ENCODE assay signal across 7 mouse cellular contexts in genomic region chr2:49450467-49450866, GRCm38 (mm10). TPM values are rescaled to one million over a fixed set of nuclear protein-coding genes. Genes with fewer than 3 reads are reported as not detected.
DNase-seq lines count a peak whose midpoint lies in the region; ATAC-seq and TF ChIP-seq lines count a peak whose summit lies in the region.

No protein-coding gene starts in this region.

- DNase-seq in limb, embryonic 14.5 days (ENCODE audit: low spot score), result no peak
- DNase-seq in spleen, adult 18-20 months, result no peak
- no peak for DNase-seq in kidney, postnatal 25 days

- no peak for ATAC-seq in megakaryocyte, adult 5-6 weeks (ENCODE audit: poor library complexity, severe bottlenecking)
- ATAC-seq in forebrain, embryonic 12.5 days (ENCODE audit: low FRiP score), result no peak
- ATAC-seq in limb, embryonic 14.5 days (ENCODE audit: low FRiP score, low read depth), result no peak
- ATAC-seq in stomach, embryonic 15.5 days (ENCODE audit: insufficient read depth, low FRiP score, low read depth), result no peak

- H3K27me3 ChIP-seq in megakaryocyte, embryonic 14.5 days (replicated peaks), result peaks cover 1% of the 10 kb centered on the region
- no peaks in the 10 kb centered on the region for H3K27me3 ChIP-seq in forebrain, embryonic 12.5 days
- no peaks in the 10 kb centered on the region for H3K27me3 ChIP-seq in limb, embryonic 14.5 days (ENCODE audit: control insufficient read depth, insufficient read depth, low read length)
- H3K27me3 ChIP-seq in stomach, embryonic 15.5 days (replicated peaks), result no peaks in the 10 kb centered on the region

- H3K9me3 ChIP-seq in megakaryocyte, embryonic 14.5 days, result no peaks in the 10 kb centered on the region
- H3K9me3 ChIP-seq in forebrain, embryonic 12.5 days, result no peaks in the 10 kb centered on the region
- no peaks in the 10 kb centered on the region for H3K9me3 ChIP-seq in limb, embryonic 14.5 days (ENCODE audit: control insufficient read depth, low read length)
- no peaks in the 10 kb centered on the region for H3K9me3 ChIP-seq in stomach, embryonic 15.5 days

- no peak for TF ChIP-seq POLR2A in limb, embryonic 14.5 days (IDR thresholded peaks at IDR 0.05; ENCODE audit: borderline replicate concordance, extremely low read depth, insufficient read depth, insufficient read length)

- no peaks in the 10 kb centered on the region for H3K36me3 ChIP-seq in megakaryocyte, embryonic 14.5 days (replicated peaks; ENCODE audit: low read length)
- H3K36me3 ChIP-seq in forebrain, embryonic 12.5 days (replicated peaks), result no peaks in the 10 kb centered on the region
- no peaks in the 10 kb centered on the region for H3K36me3 ChIP-seq in limb, embryonic 14.5 days (ENCODE audit: control insufficient read depth, insufficient read depth, low read length)
- H3K36me3 ChIP-seq in stomach, embryonic 15.5 days, result no peaks in the 10 kb centered on the region

- 3% methylated on average over 4 of the region's 4 CpGs for WGBS in forebrain, embryonic 12.5 days
- 3% methylated on average over 4 of the region's 4 CpGs for WGBS in limb, embryonic 14.5 days
- WGBS in stomach, embryonic 15.5 days, result 15% methylated on average over 4 of the region's 4 CpGs

- peak overlapping the region; percentile 100 for H3K27ac ChIP-seq in forebrain, embryonic 12.5 days
- H3K27ac ChIP-seq in limb, embryonic 14.5 days (replicated peaks; ENCODE audit: low read depth, low read length), result no peak overlapping the region
- no peak overlapping the region for H3K27ac ChIP-seq in stomach, embryonic 15.5 days

- peak overlapping the region; percentile 95 for H3K9ac ChIP-seq in forebrain, embryonic 12.5 days
- peak overlapping the region; percentile 90 for H3K9ac ChIP-seq in limb, embryonic 14.5 days (ENCODE audit: low read depth, low read length, severe bottlenecking)
- peak overlapping the region; percentile 60; the same call in 1 of the 2 replicates for H3K9ac ChIP-seq in stomach, embryonic 15.5 days

- peak overlapping the region; percentile 80 for H3K4me2 ChIP-seq in forebrain, embryonic 12.5 days
- peak overlapping the region; percentile 87 for H3K4me2 ChIP-seq in limb, embryonic 14.5 days (replicated peaks; ENCODE audit: low read depth, low read length, severe bottlenecking)
- peak overlapping the region; percentile 85 for H3K4me2 ChIP-seq in stomach, embryonic 15.5 days

- H3K4me3 ChIP-seq in megakaryocyte, embryonic 14.5 days (replicated peaks), result peak overlapping the region; percentile 99
- H3K4me3 ChIP-seq in forebrain, embryonic 12.5 days (replicated peaks), result peak overlapping the region; percentile 92
- peak overlapping the region; percentile 76 for H3K4me3 ChIP-seq in limb, embryonic 14.5 days (replicated peaks; ENCODE audit: low read length)
- H3K4me3 ChIP-seq in stomach, embryonic 15.5 days (replicated peaks), result peak overlapping the region; percentile 85

- H3K4me1 ChIP-seq in megakaryocyte, embryonic 14.5 days, result peaks cover 11% of the 10 kb centered on the region; the same call in 1 of the 2 replicates
- H3K4me1 ChIP-seq in forebrain, embryonic 12.5 days, result peaks cover 19% of the 10 kb centered on the region
- peaks cover 9% of the 10 kb centered on the region; the same call in 1 of the 2 replicates for H3K4me1 ChIP-seq in limb, embryonic 14.5 days (ENCODE audit: control insufficient read depth, insufficient read depth, low read length)
- H3K4me1 ChIP-seq in stomach, embryonic 15.5 days, result no peaks in the 10 kb centered on the region

RNA-seq across cellular contexts. Expression of gene Epc2, which starts 0.8 kb away (rescaled TPM):
- 0.35 and 0.65 TPM in 2 replicates for polyA plus RNA-seq in megakaryocyte, embryonic 14.5 days (2012; ENCODE audit: insufficient read depth, low replicate concordance)
- total RNA-seq in megakaryocyte, adult 5-6 weeks (2015), result 31.5 and 36.2 TPM in 2 replicates
- 43.7 and 46.8 TPM in 2 replicates for total RNA-seq in megakaryocyte, adult 5-6 weeks (2017)
- polyA plus RNA-seq in forebrain, embryonic 12.5 days (2016; fragmentation: Nextera tagmentation; extraction: Ambion mirVana), result 15.0 and 15.3 TPM in 2 replicates
- polyA plus RNA-seq in limb, embryonic 14.5 days (2012; rRNA removed), result 16.2 and 17.8 TPM in 2 replicates
- 10.3 and 11.5 TPM in 2 replicates for polyA plus RNA-seq in limb, embryonic 14.5 days (2014; fragmentation: Nextera tagmentation; extraction: Ambion mirVana)
- 5.3 and 6.3 TPM in 2 replicates for polyA plus RNA-seq in stomach, embryonic 15.5 days (2015; fragmentation: Nextera tagmentation; extraction: Ambion mirVana)
